Mouse (Mus musculus) gastrocnemius, postnatal 14 days (tissue): ENCODE results near the gene Tulp1. TPM values are rescaled to one million over a fixed set of nuclear protein-coding genes. Genes with fewer than 3 reads are reported as not detected.

Source experiments
- total RNA-seq, 2 experiments: library from RNA; stranded (reverse); gene quantifications; 2 replicates each; pipeline ENCODE4 v1.2.3; 2021

Tulp1 gene
- total RNA-seq, 2 experiments from 2014 or later: not detected

Other genes starting within 250 kb of the Tulp1 start
- under 1 TPM; 0.20 to 0.62 TPM for gene Scube3, start 223.1 kb downstream of the Tulp1 start, total RNA-seq
- gene Zfp523, start 188.1 kb downstream of the Tulp1 start, total RNA-seq: 10 to 100 TPM; 14.4 to 16.2 TPM
- gene Def6, start 157.4 kb downstream of the Tulp1 start, total RNA-seq: 1 to 10 TPM; 2.2 to 2.7 TPM
- gene Ppard, start 132.5 kb downstream of the Tulp1 start, total RNA-seq: 10 to 100 TPM; 29.2 to 29.5 TPM
- 10 to 100 TPM; 10.2 to 10.4 TPM for gene Fance, start 51.7 kb downstream of the Tulp1 start, total RNA-seq
- 100 to 1,000 TPM; 541 to 620 TPM for gene Rpl10a, start 36.8 kb downstream of the Tulp1 start, total RNA-seq
- 10 to 100 TPM in 1 of 2 experiments, 1 to 10 TPM in 1; 9.3 to 11.5 TPM for gene Tead3, start 14.4 kb downstream of the Tulp1 start, total RNA-seq
- 100 to 1,000 TPM in 1 of 2 experiments, 1 to 10 TPM in 1; 9.2 to 104 TPM for gene Fkbp5, start 152.3 kb upstream of the Tulp1 start, total RNA-seq
- not detected for gene Armc12, start 165.6 kb upstream of the Tulp1 start, total RNA-seq
- not detected for gene Clpsl2, start 184.2 kb upstream of the Tulp1 start, total RNA-seq
- gene Clps, start 195.5 kb upstream of the Tulp1 start, total RNA-seq: not detected
- gene Lhfpl5, start 210.4 kb upstream of the Tulp1 start, total RNA-seq: not detected